Mouse (Mus musculus): ENCODE results near the gene Tas2r109.
"Not testable (repeated sequence)": the region's sequence is repeated elsewhere in the genome, so short reads cannot be mapped to it uniquely, and the experiment has no call there.

The Tas2r109 gene

GRCm38 (mm10) chr6:132980865-132981264, at the start of gene Tas2r109:
TSS of gene Tas2r109 (minus strand) at chr6:132980965.
- DNase-seq (ENCODE audit: inconsistent age in 2 of 2, low spot score in 1 of 2), result no peak

GRCm38 (mm10) chr6:132957819-132958218, 22.9 kb downstream of the Tas2r109 start, which contains the start of gene Tas2r131:
TSS of gene Tas2r131 (minus strand) at chr6:132957919.
- DNase-seq (ENCODE audit: inconsistent age in 2 of 2, low spot score in 1 of 2), result no peak

DNA sequence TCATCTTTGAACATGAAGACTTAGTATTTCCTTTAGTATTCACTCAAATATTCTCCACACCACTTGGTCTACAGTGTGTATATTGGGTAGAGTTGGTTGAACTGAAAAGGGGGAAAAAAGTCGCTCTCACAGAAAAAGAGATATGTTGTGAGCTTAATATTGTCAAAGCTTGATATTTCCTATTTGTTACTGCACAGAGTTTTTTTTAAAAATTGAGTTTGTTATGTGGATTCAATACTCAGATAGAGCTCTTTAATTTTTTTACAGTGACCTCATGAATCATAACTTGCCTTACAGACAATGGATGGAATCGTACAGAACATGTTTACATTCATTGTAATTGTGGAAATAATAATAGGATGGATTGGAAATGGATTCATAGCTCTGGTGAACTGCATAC, 30.0 kb downstream of the Tas2r109 start, which contains the start of gene Tas2r129:
Gene Tas2r129, plus strand, starts transcription at position 301 of the 400 bp plus-strand sequence.
- DNase-seq (ENCODE audit: inconsistent age in 2 of 2, low spot score in 1 of 2), result no peak

DNA sequence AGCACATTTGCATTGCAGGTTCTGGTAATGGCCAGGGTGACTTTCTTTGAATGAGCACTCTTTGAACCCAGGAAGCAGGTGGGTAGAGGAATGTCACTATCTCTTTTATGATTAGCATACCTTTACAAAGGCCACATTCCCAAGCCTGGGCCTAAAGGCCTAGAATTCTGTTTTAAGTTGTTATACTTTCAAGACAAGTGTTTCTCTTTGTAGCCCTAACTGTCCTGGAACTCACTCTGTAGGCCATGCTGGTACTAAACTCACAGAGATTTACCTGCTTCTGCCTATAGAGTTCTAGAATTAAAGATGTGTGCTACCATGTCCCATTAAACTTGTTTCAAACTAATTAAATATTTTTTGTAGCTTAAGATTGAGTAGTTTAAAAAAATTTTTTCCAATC, 39.4 kb downstream of the Tas2r109 start:
- DNase-seq (ENCODE audit: inconsistent age in 2 of 2, low spot score in 1 of 2), result not testable (repeated sequence)

All from adrenal gland, adult (tissue).